Mouse (Mus musculus) cerebellum, postnatal 10 days (tissue): ENCODE measurements at regions not wholly inside any gene's neighbourhood (a gene's known extent, or its start where the extent isn't known, plus 50 kb on each side); places are given as distances from the start of the nearest gene placed in this dataset.

Source experiments
- DNase-seq, 2 experiments: peaks; one replicate each; pipeline ENCODE4 v3.0.0; 2021; ENCODE audit warnings: mixed read lengths in 2 of 2

GRCm38 (mm10) chrX:14091661-14092060 lies 119.3 kb upstream of the H2al1n start:
- DNase-seq: no peak

- no peak for DNase-seq
Measured at GRCm38 (mm10) chrX:14133571-14133970, 77.4 kb upstream of the H2al1n start.

GRCm38 (mm10) chrX:14134600-14134999 lies 76.3 kb upstream of the H2al1n start:
- no peak for DNase-seq

GRCm38 (mm10) chrX:14138481-14138880 lies 72.5 kb upstream of the H2al1n start:
- peak in 1 of 2 experiments; percentile 2 for DNase-seq
